Mouse (Mus musculus): ENCODE results near the gene Maml3. TPM values are rescaled to one million over a fixed set of nuclear protein-coding genes. Genes with fewer than 3 reads are reported as not detected.

Gene Maml3
- polyA plus RNA-seq, 1 experiment, result 3.1 TPM

DNA sequence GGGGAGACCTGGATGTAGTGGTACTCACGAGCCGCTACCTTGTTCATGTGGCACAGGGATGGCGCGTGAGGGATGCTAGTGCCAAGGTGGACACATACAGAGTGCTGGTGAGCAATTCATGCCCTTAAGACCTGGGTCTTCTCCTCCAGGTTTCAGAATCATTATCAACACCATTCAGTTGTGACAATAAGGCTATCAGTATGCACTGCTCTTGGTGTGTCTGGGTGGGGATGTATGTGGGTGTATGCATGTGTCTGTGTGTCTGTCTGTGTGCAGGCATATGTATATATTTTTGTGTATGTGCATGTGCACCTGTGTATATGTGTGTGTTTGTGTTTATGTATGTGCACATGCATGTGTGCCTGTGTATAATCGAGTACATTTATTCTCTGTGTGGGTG is 291.7 kb downstream of the Maml3 start:
- H3K4me2 ChIP-seq (ENCODE audit: low read depth), result no peak overlapping the region
- H3K4me3 ChIP-seq, result no peak overlapping the region
- H3K36me3 ChIP-seq (ENCODE audit: control insufficient read depth, insufficient read depth), result no peaks in the 10 kb centered on the region
- no peak overlapping the region for H3ac ChIP-seq (ENCODE audit: control insufficient read depth, insufficient read length)
- no peaks in the 10 kb centered on the region for H3K27me3 ChIP-seq (ENCODE audit: control insufficient read depth, insufficient read depth, insufficient read length)
- TF ChIP-seq REST (IDR thresholded peaks at IDR 0.05; ENCODE audit: insufficient read depth, insufficient read length) (no peak), CEBPB (IDR thresholded peaks at IDR 0.05; ENCODE audit: insufficient read depth, poor library complexity, severe bottlenecking) (no peak), POLR2AphosphoS2 (IDR thresholded peaks at IDR 0.05; ENCODE audit: insufficient read length, low read depth) (no peak), MYOD1 (IDR thresholded peaks at IDR 0.05; ENCODE audit: control insufficient read depth in 1 of 3, insufficient read length in 2 of 3, low read depth in 2 of 3) (no peak), POLR2A (IDR thresholded peaks at IDR 0.05; ENCODE audit: insufficient read length, low read depth) (no peak), TCF3 (IDR thresholded peaks at IDR 0.05; ENCODE audit: insufficient read length, low read depth) (no peak), TCF12 (IDR thresholded peaks at IDR 0.05; ENCODE audit: insufficient read depth, poor library complexity, severe bottlenecking) (no peak), E2F4 (IDR thresholded peaks at IDR 0.05; ENCODE audit: insufficient read depth) (no peak), MYOG (IDR thresholded peaks at IDR 0.05; ENCODE audit: control insufficient read depth in 1 of 3, insufficient read depth in 1 of 3, insufficient read length in 2 of 3, low read depth in 2 of 3) (no peak), MAX (IDR thresholded peaks at IDR 0.05; ENCODE audit: low read depth) (no peak), SRF (IDR thresholded peaks at IDR 0.05; ENCODE audit: control insufficient read depth, insufficient read length, low read depth) (no peak), USF1 (IDR thresholded peaks at IDR 0.05; ENCODE audit: low read depth) (no peak)
- no peaks in the 10 kb centered on the region for H3K79me2 ChIP-seq (ENCODE audit: control insufficient read depth, insufficient read depth)

DNA sequence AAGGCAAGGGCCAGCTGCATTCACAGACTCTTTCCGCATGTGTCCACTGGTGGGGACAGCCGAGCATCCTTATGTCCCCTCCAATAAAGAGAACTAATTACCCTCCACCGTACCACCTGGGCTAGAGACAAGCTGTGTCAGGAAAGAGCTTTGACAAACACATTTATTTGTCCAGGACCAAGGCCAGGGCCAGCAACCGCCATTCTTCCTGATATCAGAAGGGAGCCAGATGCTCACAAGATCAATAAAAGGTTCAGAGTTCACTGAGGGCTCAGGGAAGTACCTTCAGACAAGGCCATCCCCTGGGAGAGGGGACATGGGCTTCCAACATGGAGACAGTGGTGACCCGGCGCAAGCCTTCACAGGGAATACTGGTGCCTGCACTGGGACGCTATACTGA is 294.1 kb downstream of the Maml3 start:
- H3K36me3 ChIP-seq (ENCODE audit: control insufficient read depth, insufficient read depth), result no peaks in the 10 kb centered on the region
- H3K4me3 ChIP-seq, result no peak overlapping the region
- no peak overlapping the region for H3ac ChIP-seq (ENCODE audit: control insufficient read depth, insufficient read length)

DNA sequence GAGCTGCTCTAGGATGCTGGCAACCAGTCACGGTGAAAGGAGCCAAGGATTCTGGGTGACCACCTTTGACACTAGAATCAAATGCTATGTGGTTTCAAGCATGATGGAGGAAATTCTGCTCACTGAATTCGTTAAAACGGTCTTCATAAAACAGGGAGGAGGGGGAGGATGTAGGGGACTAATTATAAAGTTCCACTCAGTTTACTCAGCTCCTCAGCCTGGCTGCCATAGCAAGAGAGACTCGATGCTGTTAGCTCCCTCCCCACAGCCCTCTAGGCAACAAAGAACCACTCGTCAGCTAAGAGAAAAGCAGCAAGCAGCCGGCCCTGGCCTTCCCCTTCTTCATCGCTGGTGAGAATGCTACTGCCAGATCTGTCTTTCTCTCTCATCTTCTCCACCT is 295.1 kb downstream of the Maml3 start:
- TF ChIP-seq MYOD1 (IDR thresholded peaks at IDR 0.05; ENCODE audit: control insufficient read depth in 1 of 3, insufficient read length in 2 of 3, low read depth in 2 of 3), result no peak
- no peak for TF ChIP-seq CEBPB (IDR thresholded peaks at IDR 0.05; ENCODE audit: insufficient read depth, poor library complexity, severe bottlenecking)
- TF ChIP-seq MYOG (IDR thresholded peaks at IDR 0.05; ENCODE audit: control insufficient read depth in 1 of 3, insufficient read depth in 1 of 3, insufficient read length in 2 of 3, low read depth in 2 of 3), result no peak
- TF ChIP-seq E2F4 (IDR thresholded peaks at IDR 0.05; ENCODE audit: insufficient read depth), result no peak
- no peak for TF ChIP-seq POLR2A (IDR thresholded peaks at IDR 0.05; ENCODE audit: insufficient read length, low read depth)
- H3K36me3 ChIP-seq (ENCODE audit: control insufficient read depth, insufficient read depth), result no peaks in the 10 kb centered on the region
- no peaks in the 10 kb centered on the region for H3K27me3 ChIP-seq (ENCODE audit: control insufficient read depth, insufficient read depth, insufficient read length)
- no peak overlapping the region for H3K4me2 ChIP-seq (ENCODE audit: low read depth)
- H3K4me3 ChIP-seq, result no peak overlapping the region
- H3ac ChIP-seq (ENCODE audit: control insufficient read depth, insufficient read length), result no peak overlapping the region
- no peaks in the 10 kb centered on the region for H3K79me2 ChIP-seq (ENCODE audit: control insufficient read depth, insufficient read depth)

More for the DNA sequence above, 294.1 kb downstream of the Maml3 start:
- TF ChIP-seq CEBPB (IDR thresholded peaks at IDR 0.05; ENCODE audit: insufficient read depth, poor library complexity, severe bottlenecking) (no peak), POLR2A (IDR thresholded peaks at IDR 0.05; ENCODE audit: insufficient read length, low read depth) (no peak), USF1 (IDR thresholded peaks at IDR 0.05; ENCODE audit: low read depth) (no peak), TCF3 (IDR thresholded peaks at IDR 0.05; ENCODE audit: insufficient read length, low read depth) (no peak), MYOG (IDR thresholded peaks at IDR 0.05; ENCODE audit: control insufficient read depth in 1 of 3, insufficient read depth in 1 of 3, insufficient read length in 2 of 3, low read depth in 2 of 3) (no peak), E2F4 (IDR thresholded peaks at IDR 0.05; ENCODE audit: insufficient read depth) (no peak)
- Histone ChIP-seq H3K4me2 (ENCODE audit: low read depth) (no peak overlapping the region), H3K27me3 (ENCODE audit: control insufficient read depth, insufficient read depth, insufficient read length) (no peaks in the 10 kb centered on the region), H3K79me2 (ENCODE audit: control insufficient read depth, insufficient read depth) (no peaks in the 10 kb centered on the region)

DNA sequence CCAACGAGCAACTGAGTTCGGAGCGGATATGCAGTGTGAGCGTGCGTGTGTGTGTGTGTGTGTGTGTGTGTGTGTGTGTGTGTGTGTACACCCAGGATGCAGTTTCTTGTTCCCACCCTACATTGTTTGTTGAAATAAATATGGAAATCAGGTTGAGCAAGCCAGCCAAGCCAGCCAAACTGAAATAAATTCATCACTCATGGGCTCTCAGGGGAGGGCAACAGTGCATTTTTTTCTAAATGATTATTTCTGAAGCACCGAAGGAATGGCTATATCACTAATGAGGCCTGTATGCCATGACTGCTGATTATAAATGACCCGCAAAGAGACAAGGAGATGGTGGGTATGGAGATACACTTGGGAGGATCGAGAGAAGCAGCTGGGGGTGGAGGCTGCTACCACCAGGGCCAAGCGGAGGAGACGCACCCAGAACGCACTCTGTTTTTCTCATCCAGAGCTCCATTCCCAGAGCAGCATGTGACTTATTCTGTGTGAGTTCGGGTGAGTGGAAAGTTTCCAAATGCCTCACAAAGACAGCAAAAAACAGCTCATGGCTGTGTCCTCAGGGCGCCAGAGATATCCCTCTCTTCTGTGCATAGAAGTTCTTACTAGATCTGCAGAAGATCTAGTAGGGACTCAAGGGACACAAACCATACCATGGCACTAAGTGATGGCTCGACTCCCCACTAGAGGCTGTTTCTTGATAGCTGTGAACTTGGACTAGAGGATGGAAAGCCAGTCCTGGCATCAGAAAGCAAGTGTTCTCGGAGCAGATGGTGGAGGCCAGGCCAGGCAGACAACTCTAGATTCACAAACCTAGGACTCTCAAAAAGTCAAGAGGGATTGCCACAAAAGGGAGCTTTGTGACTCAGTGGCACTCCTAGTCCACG is 296.6 kb downstream of the Maml3 start:
- no peak for TF ChIP-seq CEBPB (IDR thresholded peaks at IDR 0.05; ENCODE audit: insufficient read depth, poor library complexity, severe bottlenecking)
- no peak for TF ChIP-seq POLR2AphosphoS2 (IDR thresholded peaks at IDR 0.05; ENCODE audit: insufficient read length, low read depth)
- TF ChIP-seq TCF3 (IDR thresholded peaks at IDR 0.05; ENCODE audit: insufficient read length, low read depth), result no peak
- no peak for TF ChIP-seq E2F4 (IDR thresholded peaks at IDR 0.05; ENCODE audit: insufficient read depth)
- no peak for TF ChIP-seq USF1 (IDR thresholded peaks at IDR 0.05; ENCODE audit: low read depth)
- Histone ChIP-seq H3K4me3 (no peak overlapping the region), H3K4me2 (ENCODE audit: low read depth) (no peak overlapping the region), H3ac (ENCODE audit: control insufficient read depth, insufficient read length) (no peak overlapping the region), H3K79me2 (ENCODE audit: control insufficient read depth, insufficient read depth) (no peaks in the 10 kb centered on the region), H3K36me3 (ENCODE audit: control insufficient read depth, insufficient read depth) (no peaks in the 10 kb centered on the region), H3K27me3 (ENCODE audit: control insufficient read depth, insufficient read depth, insufficient read length) (no peaks in the 10 kb centered on the region)

DNA sequence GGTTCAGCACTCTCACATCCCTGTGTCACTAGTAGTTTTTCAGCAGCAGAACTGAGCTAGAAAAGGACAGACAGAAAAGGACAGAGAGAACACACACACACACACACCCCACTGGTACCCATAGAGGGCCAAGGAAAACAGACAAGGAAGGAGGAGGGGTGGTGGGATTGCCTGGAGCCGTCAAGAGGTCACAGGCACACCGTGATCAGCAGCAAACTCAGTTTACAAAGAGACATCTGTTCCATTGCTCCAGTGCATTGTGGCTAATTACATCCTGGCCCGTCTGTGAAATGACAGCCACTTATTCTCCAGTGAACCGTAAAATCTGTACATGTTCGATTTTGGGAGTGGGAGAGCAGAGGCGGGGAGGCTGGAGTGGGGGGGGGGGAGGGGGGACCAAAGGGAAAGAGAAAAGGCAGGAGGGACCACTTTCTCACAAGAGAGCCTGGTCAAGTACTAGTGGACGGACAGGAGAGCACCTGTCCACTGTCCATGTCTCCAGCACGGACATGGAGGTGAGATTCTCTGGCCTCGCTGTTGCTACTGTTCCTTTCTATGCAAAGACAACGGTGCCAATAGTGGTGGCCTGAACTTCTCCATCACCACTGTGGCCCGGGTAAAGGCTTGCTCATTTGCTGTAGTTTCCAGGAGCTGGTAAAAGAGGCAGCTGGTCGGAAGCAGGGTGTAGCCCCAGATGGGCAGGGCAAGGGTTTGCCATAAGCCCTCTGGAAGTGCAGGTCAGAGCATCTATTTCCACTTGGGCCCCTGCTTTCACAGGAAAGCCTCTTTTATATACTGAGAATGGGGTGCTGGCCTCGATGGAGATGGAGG is 299.2 kb downstream of the Maml3 start:
- TF ChIP-seq POLR2AphosphoS2 (IDR thresholded peaks at IDR 0.05; ENCODE audit: insufficient read length, low read depth) (no peak), TCF3 (IDR thresholded peaks at IDR 0.05; ENCODE audit: insufficient read length, low read depth) (no peak), MYOG (IDR thresholded peaks at IDR 0.05; ENCODE audit: control insufficient read depth in 1 of 3, insufficient read depth in 1 of 3, insufficient read length in 2 of 3, low read depth in 2 of 3) (no peak), USF1 (IDR thresholded peaks at IDR 0.05; ENCODE audit: low read depth) (no peak), SRF (IDR thresholded peaks at IDR 0.05; ENCODE audit: control insufficient read depth, insufficient read length, low read depth) (no peak), MAX (IDR thresholded peaks at IDR 0.05; ENCODE audit: low read depth) (no peak), TCF12 (IDR thresholded peaks at IDR 0.05; ENCODE audit: insufficient read depth, poor library complexity, severe bottlenecking) (no peak), POLR2A (IDR thresholded peaks at IDR 0.05; ENCODE audit: insufficient read length, low read depth) (no peak), E2F4 (IDR thresholded peaks at IDR 0.05; ENCODE audit: insufficient read depth) (no peak), REST (IDR thresholded peaks at IDR 0.05; ENCODE audit: insufficient read depth, insufficient read length) (no peak), CEBPB (IDR thresholded peaks at IDR 0.05; ENCODE audit: insufficient read depth, poor library complexity, severe bottlenecking) (no peak), MYOD1 (IDR thresholded peaks at IDR 0.05; ENCODE audit: control insufficient read depth in 1 of 3, insufficient read length in 2 of 3, low read depth in 2 of 3) (no peak)
- Histone ChIP-seq H3K4me2 (ENCODE audit: low read depth) (no peak overlapping the region), H3K36me3 (ENCODE audit: control insufficient read depth, insufficient read depth) (no peaks in the 10 kb centered on the region), H3ac (ENCODE audit: control insufficient read depth, insufficient read length) (no peak overlapping the region), H3K27me3 (ENCODE audit: control insufficient read depth, insufficient read depth, insufficient read length) (no peaks in the 10 kb centered on the region), H3K4me3 (no peak overlapping the region), H3K79me2 (ENCODE audit: control insufficient read depth, insufficient read depth) (no peaks in the 10 kb centered on the region)

All from myocyte (in vitro differentiated cells).